Mouse (Mus musculus): Measurements from ENCODE around the gene Sohlh1. TPM values are rescaled to one million over a fixed set of nuclear protein-coding genes. Genes with fewer than 3 reads are reported as not detected.

Sohlh1 gene
- polyA plus RNA-seq, 1 experiment from 2014 or later = not detected

Other genes starting within 250 kb of the Sohlh1 start
- 82.1 and 83.3 TPM in 2 replicates for gene Rabl6, start 238.7 kb downstream of the Sohlh1 start, polyA plus RNA-seq (2015; fragmentation: Nextera tagmentation; extraction: Ambion mirVana)
- 0.29 and 0.42 TPM in 2 replicates for gene Ccdc183, start 229.6 kb downstream of the Sohlh1 start, polyA plus RNA-seq (2015; fragmentation: Nextera tagmentation; extraction: Ambion mirVana)
- 28.6 and 30.5 TPM in 2 replicates for gene Tmem141, start 225.2 kb downstream of the Sohlh1 start, polyA plus RNA-seq (2015; fragmentation: Nextera tagmentation; extraction: Ambion mirVana)
- gene Fcna, start 219.2 kb downstream of the Sohlh1 start, polyA plus RNA-seq (2015; fragmentation: Nextera tagmentation; extraction: Ambion mirVana) = 2.8 and 3.5 TPM in 2 replicates
- not detected in 2 replicates for gene Lcn8, start 194.1 kb downstream of the Sohlh1 start, polyA plus RNA-seq (2015; fragmentation: Nextera tagmentation; extraction: Ambion mirVana)
- gene Lcn5, start 189.3 kb downstream of the Sohlh1 start, polyA plus RNA-seq (2015; fragmentation: Nextera tagmentation; extraction: Ambion mirVana) = not detected in 2 replicates
- not detected in 2 replicates for gene Lcn6, start 170.5 kb downstream of the Sohlh1 start, polyA plus RNA-seq (2015; fragmentation: Nextera tagmentation; extraction: Ambion mirVana)
- gene Lcn10, start 164.5 kb downstream of the Sohlh1 start, polyA plus RNA-seq (2015; fragmentation: Nextera tagmentation; extraction: Ambion mirVana) = not detected in 2 replicates
- not detected in 2 replicates for gene Obp2a, start 147.2 kb downstream of the Sohlh1 start, polyA plus RNA-seq (2015; fragmentation: Nextera tagmentation; extraction: Ambion mirVana)
- gene Bmyc, start 140.5 kb downstream of the Sohlh1 start, polyA plus RNA-seq (2015; fragmentation: Nextera tagmentation; extraction: Ambion mirVana) = 91.8 and 93.2 TPM in 2 replicates
- gene Obp2b, start 110.2 kb downstream of the Sohlh1 start, polyA plus RNA-seq (2015; fragmentation: Nextera tagmentation; extraction: Ambion mirVana) = not detected in 2 replicates
- not detected in 2 replicates for gene Lcn3, start 81.7 kb downstream of the Sohlh1 start, polyA plus RNA-seq (2015; fragmentation: Nextera tagmentation; extraction: Ambion mirVana)
- not detected in 2 replicates for gene Lcn11, start 70.2 kb downstream of the Sohlh1 start, polyA plus RNA-seq (2015; fragmentation: Nextera tagmentation; extraction: Ambion mirVana)
- gene Gm13539, start 65.0 kb downstream of the Sohlh1 start, polyA plus RNA-seq (2015; fragmentation: Nextera tagmentation; extraction: Ambion mirVana) = not detected in 2 replicates
- not detected in 2 replicates for gene Glt6d1, start 31.4 kb downstream of the Sohlh1 start, polyA plus RNA-seq (2015; fragmentation: Nextera tagmentation; extraction: Ambion mirVana)
- not detected in 2 replicates for gene Lcn9, start 24.1 kb downstream of the Sohlh1 start, polyA plus RNA-seq (2015; fragmentation: Nextera tagmentation; extraction: Ambion mirVana)
- gene Kcnt1, start 16.5 kb upstream of the Sohlh1 start, polyA plus RNA-seq (2015; fragmentation: Nextera tagmentation; extraction: Ambion mirVana) = 0.32 and 0.42 TPM in 2 replicates
- 15.1 and 19.5 TPM in 2 replicates for gene Camsap1, start 136.0 kb upstream of the Sohlh1 start, polyA plus RNA-seq (2015; fragmentation: Nextera tagmentation; extraction: Ambion mirVana)
- gene Ubac1, start 174.5 kb upstream of the Sohlh1 start, polyA plus RNA-seq (2015; fragmentation: Nextera tagmentation; extraction: Ambion mirVana) = 93.8 and 97.1 TPM in 2 replicates